Mouse (Mus musculus): ENCODE data around the gene Arhgef7. TPM values are rescaled to one million over a fixed set of nuclear protein-coding genes. Genes with fewer than 3 reads are reported as not detected.

The Arhgef7 gene
- total RNA-seq, 1 experiment: 33.0 TPM

GRCm38 (mm10) chr8:11771608-11772007 lies 44.1 kb downstream of the Arhgef7 start:
- Histone ChIP-seq H3K4me3 (ENCODE audit: insufficient read depth in 1 of 2, low read depth in 1 of 2, low read length in 2 of 2, poor library complexity in 1 of 2, severe bottlenecking in 1 of 2) (no peak overlapping the region), H3K36me3 (ENCODE audit: control insufficient read depth, insufficient read depth, low read length, poor library complexity, severe bottlenecking) (no peaks in the 10 kb centered on the region; the same call in 1 of the 2 replicates), H3K9ac (ENCODE audit: insufficient read depth, low read depth, low read length, poor library complexity, severe bottlenecking) (no peak overlapping the region), H3K4me1 (ENCODE audit: control insufficient read depth in 2 of 2, insufficient read depth in 2 of 2, low read length in 2 of 2, poor library complexity in 1 of 2) (peaks cover 0 to 8% of the 10 kb centered on the region in 2 experiments; a peak in 1 of 4 replicates), H3K27ac (ENCODE audit: insufficient read depth, low read depth, low read length, poor library complexity, severe bottlenecking) (no peak overlapping the region), H3K9me3 (ENCODE audit: control insufficient read depth, insufficient read depth, low read depth, low read length) (no peaks in the 10 kb centered on the region)
- in situ Hi-C loops (cut with MboI; ENCODE audit: low sequenced_read_pairs in 2 of 2, unreplicated experiment in 2 of 2): no loop called here
- no peak for DNase-seq (ENCODE audit: low read depth, low spot score)
- TF ChIP-seq ZNF384 (IDR thresholded peaks at IDR 0.05; ENCODE audit: low read depth, low read length): no peak
- TF ChIP-seq MAFK (IDR thresholded peaks at IDR 0.05; ENCODE audit: insufficient read depth, low read depth, low read length): no peak
- no peak for TF ChIP-seq ZC3H11A (IDR thresholded peaks at IDR 0.05; ENCODE audit: borderline replicate concordance, low read depth, low read length)
- no peak for TF ChIP-seq HCFC1 (IDR thresholded peaks at IDR 0.05; ENCODE audit: borderline replicate concordance, insufficient read depth, low read length)
- no peak for TF ChIP-seq CHD2 (IDR thresholded peaks at IDR 0.05; ENCODE audit: low read depth, low read length)

DNA sequence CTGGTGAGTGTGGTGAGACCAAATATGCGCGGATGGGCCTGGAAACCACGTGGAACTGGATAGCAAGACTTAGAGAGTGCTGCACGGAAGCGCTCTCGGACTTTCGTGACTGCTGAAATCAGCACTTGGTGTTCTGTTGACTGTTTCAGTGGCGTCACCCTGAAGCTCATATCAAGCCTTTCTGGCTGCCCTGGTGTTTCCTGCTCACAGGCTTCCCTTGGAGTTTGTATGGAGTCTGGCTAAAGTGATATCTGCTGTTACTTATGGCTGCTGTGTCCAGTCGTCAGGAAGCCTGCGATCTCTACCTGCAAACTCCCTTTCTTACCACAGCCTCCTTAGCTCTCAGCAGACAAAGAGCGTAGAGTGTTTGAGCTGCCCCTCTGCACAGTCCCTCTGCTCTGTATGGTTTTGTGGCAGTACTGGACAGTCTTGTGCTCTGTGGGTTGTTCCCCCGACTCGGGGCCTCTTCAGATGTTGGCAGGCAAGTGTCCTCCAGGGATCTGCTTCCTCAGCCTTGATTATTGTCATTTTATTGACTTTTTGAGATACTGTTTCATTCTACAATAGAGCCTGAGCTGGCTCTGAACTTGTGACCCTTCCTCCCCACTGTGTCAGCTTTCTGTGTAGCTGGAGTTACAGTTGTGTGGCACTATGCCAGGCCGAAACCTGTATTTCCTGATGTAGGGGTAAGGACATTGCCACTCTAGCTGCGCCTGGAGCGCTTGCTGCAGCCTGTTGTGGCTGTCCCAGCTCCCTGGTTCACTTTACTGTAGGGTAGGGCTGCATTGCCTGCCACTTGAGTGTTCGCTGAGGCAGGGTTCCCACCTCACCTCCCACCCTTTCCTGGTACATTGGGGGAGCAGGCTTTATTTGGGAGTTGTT lies 46.9 kb downstream of the Arhgef7 start:
- no peak overlapping the region for H3K4me3 ChIP-seq (ENCODE audit: insufficient read depth in 1 of 2, low read depth in 1 of 2, low read length in 2 of 2, poor library complexity in 1 of 2, severe bottlenecking in 1 of 2)
- H3K9me3 ChIP-seq (ENCODE audit: control insufficient read depth, insufficient read depth, low read depth, low read length): no peaks in the 10 kb centered on the region
- H3K27ac ChIP-seq (ENCODE audit: insufficient read depth, low read depth, low read length, poor library complexity, severe bottlenecking): no peak overlapping the region
- in situ Hi-C loops (cut with MboI; ENCODE audit: low sequenced_read_pairs in 2 of 2, unreplicated experiment in 2 of 2): no loop called here
- DNase-seq (ENCODE audit: low read depth, low spot score): no peak
- TF ChIP-seq ZC3H11A (IDR thresholded peaks at IDR 0.05; ENCODE audit: borderline replicate concordance, low read depth, low read length): no peak
- no peak for TF ChIP-seq CHD2 (IDR thresholded peaks at IDR 0.05; ENCODE audit: low read depth, low read length)
- no peak for TF ChIP-seq ZNF384 (IDR thresholded peaks at IDR 0.05; ENCODE audit: low read depth, low read length)
- no peak for TF ChIP-seq MAFK (IDR thresholded peaks at IDR 0.05; ENCODE audit: insufficient read depth, low read depth, low read length)
- TF ChIP-seq HCFC1 (IDR thresholded peaks at IDR 0.05; ENCODE audit: borderline replicate concordance, insufficient read depth, low read length): no peak
- peaks cover 0 to 12% of the 10 kb centered on the region in 2 experiments; a peak in 1 of 4 replicates for H3K4me1 ChIP-seq (ENCODE audit: control insufficient read depth in 2 of 2, insufficient read depth in 2 of 2, low read length in 2 of 2, poor library complexity in 1 of 2)
- no peak overlapping the region for H3K9ac ChIP-seq (ENCODE audit: insufficient read depth, low read depth, low read length, poor library complexity, severe bottlenecking)
- no peaks in the 10 kb centered on the region; the same call in 1 of the 2 replicates for H3K36me3 ChIP-seq (ENCODE audit: control insufficient read depth, insufficient read depth, low read length, poor library complexity, severe bottlenecking)

DNA sequence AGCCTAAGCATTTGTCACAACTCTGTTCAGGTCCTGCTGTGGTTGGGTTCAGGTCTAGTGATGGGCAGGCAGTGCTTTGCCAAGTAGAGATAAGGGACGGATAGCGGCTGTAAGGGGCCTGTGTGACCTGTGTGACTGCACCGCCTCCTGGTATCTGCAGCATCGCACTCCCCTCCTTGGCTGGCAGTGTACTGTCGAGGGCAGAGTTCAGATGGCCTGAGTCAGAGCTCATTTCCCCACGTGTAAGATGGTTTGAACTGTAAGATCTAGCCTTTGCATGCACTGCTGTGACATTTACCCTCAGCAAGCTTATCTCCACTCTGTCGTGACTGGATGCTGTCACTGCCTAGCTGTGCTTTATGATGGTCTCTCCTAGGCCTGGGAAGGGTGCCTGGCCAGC lies 48.4 kb downstream of the Arhgef7 start:
- no peak for TF ChIP-seq ZNF384 (IDR thresholded peaks at IDR 0.05; ENCODE audit: low read depth, low read length)
- TF ChIP-seq ZC3H11A (IDR thresholded peaks at IDR 0.05; ENCODE audit: borderline replicate concordance, low read depth, low read length): no peak
- TF ChIP-seq HCFC1 (IDR thresholded peaks at IDR 0.05; ENCODE audit: borderline replicate concordance, insufficient read depth, low read length): no peak
- no peak for TF ChIP-seq MAFK (IDR thresholded peaks at IDR 0.05; ENCODE audit: insufficient read depth, low read depth, low read length)
- no peak for TF ChIP-seq CHD2 (IDR thresholded peaks at IDR 0.05; ENCODE audit: low read depth, low read length)
- no peak overlapping the region for H3K27ac ChIP-seq (ENCODE audit: insufficient read depth, low read depth, low read length, poor library complexity, severe bottlenecking)
- peaks cover 0 to 16% of the 10 kb centered on the region in 2 experiments; a peak in 1 of 4 replicates for H3K4me1 ChIP-seq (ENCODE audit: control insufficient read depth in 2 of 2, insufficient read depth in 2 of 2, low read length in 2 of 2, poor library complexity in 1 of 2)
- no peaks in the 10 kb centered on the region; the same call in 1 of the 2 replicates for H3K36me3 ChIP-seq (ENCODE audit: control insufficient read depth, insufficient read depth, low read length, poor library complexity, severe bottlenecking)
- no peak for DNase-seq (ENCODE audit: low read depth, low spot score)
- H3K9ac ChIP-seq (ENCODE audit: insufficient read depth, low read depth, low read length, poor library complexity, severe bottlenecking): no peak overlapping the region
- in situ Hi-C loops (cut with MboI; ENCODE audit: low sequenced_read_pairs in 2 of 2, unreplicated experiment in 2 of 2): no loop called here
- H3K9me3 ChIP-seq (ENCODE audit: control insufficient read depth, insufficient read depth, low read depth, low read length): no peaks in the 10 kb centered on the region
- H3K4me3 ChIP-seq (ENCODE audit: insufficient read depth in 1 of 2, low read depth in 1 of 2, low read length in 2 of 2, poor library complexity in 1 of 2, severe bottlenecking in 1 of 2): no peak overlapping the region

DNA sequence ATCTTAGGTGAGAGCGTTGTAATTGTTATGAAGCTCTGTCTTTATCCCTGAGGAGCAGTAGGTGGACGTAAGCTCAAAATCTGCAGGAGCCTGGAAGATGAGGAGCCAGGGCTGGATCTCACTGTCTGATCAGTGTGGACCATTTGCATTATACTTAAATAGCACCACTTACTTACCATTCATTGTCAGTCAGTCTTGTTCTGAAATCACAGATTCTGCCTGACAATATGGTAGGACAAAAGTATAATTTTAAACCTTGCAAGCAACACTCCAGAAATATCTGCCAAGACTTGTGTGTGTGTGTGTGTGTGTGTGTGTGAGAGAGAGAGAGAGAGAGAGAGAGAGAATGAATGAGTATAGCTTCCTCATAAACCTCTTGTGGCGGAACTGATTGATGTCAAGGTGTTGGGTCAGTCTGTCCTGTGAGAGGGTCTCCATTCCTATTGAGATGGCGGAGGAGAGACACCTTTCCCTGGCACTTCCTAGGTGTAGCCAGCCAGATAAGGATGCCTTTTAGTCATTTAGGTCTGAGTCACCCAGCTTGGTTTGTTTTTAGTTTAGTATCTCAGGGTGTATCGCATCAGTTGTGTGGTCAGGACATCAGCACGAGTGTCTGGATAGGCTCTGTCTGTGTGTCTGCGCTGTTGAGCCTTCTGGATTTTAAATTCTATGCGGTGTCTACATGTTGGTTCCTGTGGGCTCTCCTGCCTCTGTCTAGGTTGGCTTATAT lies 49.1 kb downstream of the Arhgef7 start:
- no peak for DNase-seq (ENCODE audit: low read depth, low spot score)
- H3K4me3 ChIP-seq (ENCODE audit: insufficient read depth in 1 of 2, low read depth in 1 of 2, low read length in 2 of 2, poor library complexity in 1 of 2, severe bottlenecking in 1 of 2): no peak overlapping the region
- peaks cover 0 to 16% of the 10 kb centered on the region in 2 experiments; a peak in 1 of 4 replicates for H3K4me1 ChIP-seq (ENCODE audit: control insufficient read depth in 2 of 2, insufficient read depth in 2 of 2, low read length in 2 of 2, poor library complexity in 1 of 2)
- no peaks in the 10 kb centered on the region for H3K9me3 ChIP-seq (ENCODE audit: control insufficient read depth, insufficient read depth, low read depth, low read length)
- no peak for TF ChIP-seq MAFK (IDR thresholded peaks at IDR 0.05; ENCODE audit: insufficient read depth, low read depth, low read length)
- no peak for TF ChIP-seq CHD2 (IDR thresholded peaks at IDR 0.05; ENCODE audit: low read depth, low read length)
- TF ChIP-seq ZNF384 (IDR thresholded peaks at IDR 0.05; ENCODE audit: low read depth, low read length): no peak
- TF ChIP-seq HCFC1 (IDR thresholded peaks at IDR 0.05; ENCODE audit: borderline replicate concordance, insufficient read depth, low read length): no peak
- no peak for TF ChIP-seq ZC3H11A (IDR thresholded peaks at IDR 0.05; ENCODE audit: borderline replicate concordance, low read depth, low read length)
- H3K9ac ChIP-seq (ENCODE audit: insufficient read depth, low read depth, low read length, poor library complexity, severe bottlenecking): no peak overlapping the region
- in situ Hi-C loops (cut with MboI; ENCODE audit: low sequenced_read_pairs in 2 of 2, unreplicated experiment in 2 of 2): no loop called here
- H3K36me3 ChIP-seq (ENCODE audit: control insufficient read depth, insufficient read depth, low read length, poor library complexity, severe bottlenecking): peaks cover 3% of the 10 kb centered on the region; the same call in 1 of the 2 replicates
- no peak overlapping the region for H3K27ac ChIP-seq (ENCODE audit: insufficient read depth, low read depth, low read length, poor library complexity, severe bottlenecking)
